Mouse (Mus musculus) limb, embryonic 14.5 days (tissue): Measurements from ENCODE around the gene Dnajb14. TPM values are rescaled to one million over a fixed set of nuclear protein-coding genes. Genes with fewer than 3 reads are reported as not detected.

Experiments used
- ATAC-seq: fragments of 200-750 bp; cut with Nextera tagmentation; 2 replicates; pipeline ENCODE4 v1.8.0; 2017; ENCODE audit warnings: low read depth, moderate number of reproducible peaks, moderate TSS enrichment; ENCODE audit not compliant: low FRiP score
- DNase-seq: peaks from one replicate; pipeline ENCODE4 v3.0.0-alpha.2; 2015; ENCODE audit warnings: low spot score
- H3K27ac ChIP-seq: fragments of 300-500 bp; sonication (generic); replicated peaks from 2 replicates; pipeline ENCODE4 v1.5.1; 2014; ENCODE audit warnings: low read depth, mild to moderate bottlenecking, low read length, moderate library complexity, mixed read lengths
- H3K27me3 ChIP-seq: fragments of 300-500 bp; sonication (generic); 2 replicates; pipeline ENCODE4 v1.6.1; 2014; ENCODE audit warnings: low read length, mixed read lengths; ENCODE audit not compliant: control insufficient read depth, insufficient read depth
- H3K36me3 ChIP-seq: fragments of 300-500 bp; sonication (generic); 2 replicates; pipeline ENCODE4 v1.6.1; 2014; ENCODE audit warnings: mild to moderate bottlenecking, low read length, moderate library complexity, mixed read lengths; ENCODE audit not compliant: control insufficient read depth, insufficient read depth
- H3K4me1 ChIP-seq: fragments of 300-500 bp; sonication (generic); 2 replicates; pipeline ENCODE4 v1.6.1; 2014; ENCODE audit warnings: antibody characterized with exemption, low read length, mixed read lengths; ENCODE audit not compliant: control insufficient read depth, insufficient read depth
- H3K4me2 ChIP-seq: fragments of 300-500 bp; sonication (generic); replicated peaks from 2 replicates; pipeline ENCODE4 v1.6.1; 2014; ENCODE audit warnings: low read depth, mild to moderate bottlenecking, low read length, moderate library complexity; ENCODE audit not compliant: severe bottlenecking
- H3K4me3 ChIP-seq: fragments of 300-500 bp; sonication (generic); replicated peaks from 2 replicates; pipeline ENCODE4 v1.5.1; 2014; ENCODE audit warnings: low read length
- H3K9ac ChIP-seq: fragments of 300-500 bp; sonication (generic); 2 replicates; pipeline ENCODE4 v1.6.1; 2014; ENCODE audit warnings: mild to moderate bottlenecking, low read depth, low read length, moderate library complexity; ENCODE audit not compliant: severe bottlenecking
- H3K9me3 ChIP-seq: fragments of 300-500 bp; sonication (generic); 2 replicates; pipeline ENCODE4 v1.6.1; 2016; ENCODE audit warnings: low read length; ENCODE audit not compliant: control insufficient read depth
- POLR2A ChIP-seq: fragments of 200-500 bp; IDR thresholded peaks from 2 replicates; pipeline ENCODE4 v1.8.0; 2012; ENCODE audit warnings: inconsistent platforms, mild to moderate bottlenecking, moderate library complexity, borderline replicate concordance; ENCODE audit not compliant: insufficient read depth, insufficient read length; ENCODE audit errors: extremely low read depth
- WGBS: fragments of 180-500 bp; shearing (Covaris S2); extraction: QIAGEN DNeasy Blood & Tissue Kit; methylation state at CpG from one replicate; pipeline ENCODE4 v1.1.7; 2014; 5-methylcytosine and 5-hydroxymethylcytosine counted together
- polyA plus RNA-seq, 2 experiments: library from polyadenylated mRNA; depleted of rRNA in 1 of 2; stranded (reverse) in 1 of 2; unstranded in 1 of 2; fragments of >200 nt; fragmentation: Nextera tagmentation in 1 of 2; extraction: Ambion mirVana in 1 of 2; gene quantifications; 2 replicates each; pipeline versions ENCODE4 v1.2.1 to v1.2.3; 2012 to 2014

Dnajb14 gene
- polyA plus RNA-seq, 2 experiments, result 7.4 to 11.9 TPM

GRCm38 (mm10) chr3:137855328-137855727 lies 12.1 kb upstream of the Dnajb14 start:
- H3K4me2 ChIP-seq, result no peak overlapping the region
- no peak overlapping the region for H3K4me3 ChIP-seq
- H3K27me3 ChIP-seq, result no peaks in the 10 kb centered on the region
- no peak for TF ChIP-seq POLR2A
- H3K4me1 ChIP-seq, result 0 out of 2 replicates have a peak, but pooled peaks cover 3% of the 10 kb centered on the region
- no peaks in the 10 kb centered on the region for H3K9me3 ChIP-seq
- ATAC-seq, result no peak
- WGBS, result 74% methylated on average over 3 of the region's 3 CpGs
- H3K9ac ChIP-seq, result no peak overlapping the region
- no peaks in the 10 kb centered on the region for H3K36me3 ChIP-seq
- DNase-seq, result no peak
- H3K27ac ChIP-seq, result no peak overlapping the region

GRCm38 (mm10) chr3:137856061-137856460 lies 11.4 kb upstream of the Dnajb14 start:
- no peak for ATAC-seq
- 0 out of 2 replicates have a peak, but pooled peaks cover 4% of the 10 kb centered on the region for H3K4me1 ChIP-seq
- WGBS, result 77% methylated on average over 7 of the region's 7 CpGs

DNA sequence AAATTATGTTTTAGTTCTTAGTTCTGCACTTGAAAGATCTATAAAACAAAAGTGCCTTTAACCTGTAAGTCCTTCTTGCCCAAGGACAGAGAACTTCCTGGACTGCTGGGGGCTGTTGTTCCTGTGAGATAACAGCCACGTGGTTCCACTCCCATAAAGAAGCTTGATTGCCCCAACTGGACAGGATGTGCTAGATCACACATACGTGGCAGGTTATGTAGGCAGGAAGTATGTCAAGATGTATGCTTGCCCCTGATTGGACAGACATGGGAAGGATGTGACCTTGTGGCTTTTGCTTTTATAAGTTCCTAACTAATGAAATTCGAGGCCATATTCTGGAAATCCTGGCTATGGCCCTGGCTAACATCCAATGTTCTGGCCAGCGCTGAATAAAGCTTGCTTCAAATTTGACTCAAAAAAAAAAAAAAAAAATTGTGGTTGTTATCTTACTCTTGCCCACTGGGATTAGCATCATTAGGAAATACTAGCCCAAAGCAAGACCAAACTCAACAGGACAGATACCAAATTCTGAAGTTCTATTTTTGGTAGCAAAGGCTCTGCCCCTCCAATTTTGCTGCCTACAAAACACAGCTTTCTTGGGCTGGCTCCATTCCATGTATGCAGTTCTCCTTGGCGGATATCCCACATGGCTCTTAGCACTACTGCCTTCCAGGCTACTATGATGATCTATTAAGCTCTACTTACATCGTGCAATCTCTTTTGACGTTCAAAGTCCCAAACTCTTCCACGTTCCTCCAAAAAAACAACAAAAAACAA lies 6.9 kb upstream of the Dnajb14 start:
- no peak overlapping the region for H3K4me2 ChIP-seq
- no peaks in the 10 kb centered on the region for H3K9me3 ChIP-seq
- H3K27ac ChIP-seq, result no peak overlapping the region
- WGBS, result 63% methylated on average over 8 of the region's 8 CpGs
- no peaks in the 10 kb centered on the region for H3K27me3 ChIP-seq
- ATAC-seq (no peak), DNase-seq (peak; percentile 56)
- H3K4me3 ChIP-seq, result no peak overlapping the region
- no peak for TF ChIP-seq POLR2A
- H3K9ac ChIP-seq, result no peak overlapping the region
- 0 out of 2 replicates have a peak, but pooled peaks cover 4% of the 10 kb centered on the region for H3K4me1 ChIP-seq
- no peaks in the 10 kb centered on the region for H3K36me3 ChIP-seq

More at GRCm38 (mm10) chr3:137856061-137856460, 11.4 kb upstream of the Dnajb14 start:
- Histone ChIP-seq H3K27me3 (no peaks in the 10 kb centered on the region), H3K9me3 (no peaks in the 10 kb centered on the region), H3K4me2 (no peak overlapping the region), H3K27ac (no peak overlapping the region), H3K36me3 (no peaks in the 10 kb centered on the region), H3K9ac (no peak overlapping the region), H3K4me3 (no peak overlapping the region)
- peak; percentile 20 for DNase-seq
- no peak for TF ChIP-seq POLR2A

GRCm38 (mm10) chr3:137861436-137861835 lies 6.0 kb upstream of the Dnajb14 start:
- Histone ChIP-seq H3K27ac (no peak overlapping the region), H3K4me1 (peaks cover 8% of the 10 kb centered on the region; the same call in 1 of the 2 replicates), H3K27me3 (no peaks in the 10 kb centered on the region), H3K36me3 (peaks cover 5% of the 10 kb centered on the region), H3K9me3 (no peaks in the 10 kb centered on the region), H3K4me2 (no peak overlapping the region), H3K9ac (no peak overlapping the region), H3K4me3 (no peak overlapping the region)
- WGBS, result 87% methylated on average over 4 of the region's 4 CpGs
- DNase-seq, result no peak
- no peak for TF ChIP-seq POLR2A
- ATAC-seq, result no peak

GRCm38 (mm10) chr3:137862600-137862999 lies 4.9 kb upstream of the Dnajb14 start:
- no peaks in the 10 kb centered on the region for H3K27me3 ChIP-seq
- ATAC-seq, result no peak
- WGBS, result 85% methylated on average over 3 of the region's 3 CpGs
- no peak overlapping the region for H3K27ac ChIP-seq
- no peak for TF ChIP-seq POLR2A
- H3K4me3 ChIP-seq, result no peak overlapping the region
- no peaks in the 10 kb centered on the region for H3K9me3 ChIP-seq
- H3K9ac ChIP-seq, result no peak overlapping the region
- H3K36me3 ChIP-seq, result peaks cover 8% of the 10 kb centered on the region
- H3K4me2 ChIP-seq, result no peak overlapping the region
- H3K4me1 ChIP-seq, result peaks cover 8% of the 10 kb centered on the region; the same call in 1 of the 2 replicates
- no peak for DNase-seq
